10 mouse cellular contexts compared by ENCODE assay signal in genomic region chr12:111450359-111450758, GRCm38 (mm10). TPM values are rescaled to one million over a fixed set of nuclear protein-coding genes. Genes with fewer than 3 reads are reported as not detected.
DNase-seq lines count a peak whose midpoint lies in the region; ATAC-seq lines count a peak whose summit lies in the region.
"Had no signal": no experiment of that assay in that cellular context is flagged by ENCODE, and none has a peak within 500 bp of the region (broad histone marks: within the 10 kb centered on the region; RNA-seq: fewer than 3 reads in every experiment).

No protein-coding gene starts in this region.

- DNase-seq in adrenal gland, postnatal 10 days: peak; percentile 66
- DNase-seq in adrenal gland, postnatal 4 days (ENCODE audit: low spot score in 2 of 2): no peak
- peak; percentile 25 for DNase-seq in embryonic facial prominence, embryonic 10.5 days (ENCODE audit: low spot score)
- DNase-seq in heart, postnatal 36 days: peak; percentile 64 to 74
- no peak for DNase-seq in frontal cortex, postnatal 25 days (ENCODE audit: low spot score in 2 of 2)
- no peak for DNase-seq in layer of hippocampus, postnatal 10 days (ENCODE audit: low spot score in 2 of 2)
- DNase-seq: cerebellum, adult 8-10 months; midbrain, embryonic 14.5 days had no signal

- H3K4me2 ChIP-seq in lung, embryonic 16.5 days (ENCODE audit: low read depth, low read length): no peak overlapping the region

- H3K9ac ChIP-seq in lung, embryonic 16.5 days (ENCODE audit: low read length): 0 out of 2 replicates have a peak overlapping the region, but pooled peaks have one; percentile 4

- intact Hi-C loops in heart, postnatal 36 days (cut with DNase I): no loop called here

- peaks cover 99% of the 10 kb centered on the region for H3K27me3 ChIP-seq in embryonic facial prominence, embryonic 10.5 days (replicated peaks; ENCODE audit: low read depth, poor library complexity, severe bottlenecking)
- H3K27me3 ChIP-seq in lung, embryonic 16.5 days (ENCODE audit: control insufficient read depth, insufficient read depth, low read depth, low read length): peaks cover 49% of the 10 kb centered on the region

- H3K4me1 ChIP-seq in embryonic facial prominence, embryonic 10.5 days: peaks cover 64% of the 10 kb centered on the region
- peaks cover 40% of the 10 kb centered on the region for H3K4me1 ChIP-seq in lung, embryonic 16.5 days (replicated peaks; ENCODE audit: control insufficient read depth, insufficient read depth, low read length)

- no peak overlapping the region for H3K4me3 ChIP-seq in embryonic facial prominence, embryonic 10.5 days
- H3K4me3 ChIP-seq in lung, embryonic 16.5 days (ENCODE audit: low read length): no peak overlapping the region

- 21% methylated on average over 6 of the region's 6 CpGs for WGBS in embryonic facial prominence, embryonic 10.5 days
- WGBS in lung, embryonic 16.5 days: 25% methylated on average over 6 of the region's 6 CpGs

- no peaks in the 10 kb centered on the region for H3K9me3 ChIP-seq in embryonic facial prominence, embryonic 10.5 days
- no peaks in the 10 kb centered on the region for H3K9me3 ChIP-seq in lung, embryonic 16.5 days (ENCODE audit: control insufficient read depth, low read length)

- no peak for ATAC-seq in lung, embryonic 16.5 days (ENCODE audit: low read depth)
- ATAC-seq in monocyte, adult 5-6 weeks (replicated peaks; ENCODE audit: insufficient number of reproducible peaks, low FRiP score, low TSS enrichment, poor library complexity, severe bottlenecking): no peak

- H3K27ac ChIP-seq in embryonic facial prominence, embryonic 10.5 days (replicated peaks): no peak overlapping the region; the same call in 1 of the 2 replicates
- peak overlapping the region; percentile 55; the same call in 1 of the 2 replicates for H3K27ac ChIP-seq in lung, embryonic 16.5 days (ENCODE audit: low read length)

- H3K36me3 ChIP-seq in embryonic facial prominence, embryonic 10.5 days (replicated peaks): no peaks in the 10 kb centered on the region
- H3K36me3 ChIP-seq in lung, embryonic 16.5 days (ENCODE audit: control insufficient read depth, insufficient read depth, low read length): no peaks in the 10 kb centered on the region

RNA-seq across cellular contexts. Expression of gene Tnfaip2, which starts 8.1 kb away (rescaled TPM):
- 10 to 100 TPM; 15.0 to 18.5 TPM for total RNA-seq in adrenal gland, postnatal 10 days (2021)
- 10 to 100 TPM; 17.6 to 25.8 TPM for total RNA-seq in adrenal gland, postnatal 4 days (2021)
- 3.9 and 4.0 TPM in 2 replicates for polyA plus RNA-seq in embryonic facial prominence, embryonic 10.5 days (2016; fragmentation: Nextera tagmentation; extraction: Ambion mirVana)
- total RNA-seq in heart, postnatal 36 days (2021): 10 to 100 TPM; 32.7 to 38.8 TPM
- 4.0 and 6.9 TPM in 2 replicates for polyA plus RNA-seq in lung, embryonic 16.5 days (2015; fragmentation: Nextera tagmentation; extraction: Ambion mirVana)
- 25.9 to 40.4 TPM (median 27.4 TPM) in 3 replicates for total RNA-seq in monocyte, adult 5-6 weeks (2017)
- under 1 TPM; 0.62 to 0.71 TPM for total RNA-seq in layer of hippocampus, postnatal 10 days (2021)

RNA-seq across cellular contexts. Expression of gene Exoc3l4, which starts 33.5 kb away (rescaled TPM):
- total RNA-seq in adrenal gland, postnatal 10 days (2021): 1 to 10 TPM; 5.1 to 6.7 TPM
- total RNA-seq in adrenal gland, postnatal 4 days (2021): 10 to 100 TPM in 1 of 2 experiments, 1 to 10 TPM in 1; 9.6 to 10.4 TPM
- 5.7 and 7.0 TPM in 2 replicates for polyA plus RNA-seq in embryonic facial prominence, embryonic 10.5 days (2016; fragmentation: Nextera tagmentation; extraction: Ambion mirVana)
- total RNA-seq in heart, postnatal 36 days (2021): 1 to 10 TPM; 2.9 to 3.0 TPM
- polyA plus RNA-seq in lung, embryonic 16.5 days (2015; fragmentation: Nextera tagmentation; extraction: Ambion mirVana): 13.0 and 14.5 TPM in 2 replicates
- total RNA-seq in monocyte, adult 5-6 weeks (2017): 1.1 TPM in 1 of 3 replicates, not detected in the others
- total RNA-seq in layer of hippocampus, postnatal 10 days (2021): 1 to 10 TPM in 1 of 2 experiments, under 1 TPM in 1; 0.41 to 1.1 TPM

RNA-seq across cellular contexts. Expression of gene Gm266, which starts 35.3 kb away (rescaled TPM):
- 1 to 10 TPM; 1.0 to 1.1 TPM for total RNA-seq in adrenal gland, postnatal 10 days (2021)
- total RNA-seq in adrenal gland, postnatal 4 days (2021): 10 to 100 TPM in 1 of 2 experiments, 1 to 10 TPM in 1; 1.4 to 11.3 TPM
- polyA plus RNA-seq in embryonic facial prominence, embryonic 10.5 days (2016; fragmentation: Nextera tagmentation; extraction: Ambion mirVana): 15.7 and 19.8 TPM in 2 replicates
- under 1 TPM; 0.57 to 0.58 TPM for total RNA-seq in heart, postnatal 36 days (2021)
- polyA plus RNA-seq in lung, embryonic 16.5 days (2015; fragmentation: Nextera tagmentation; extraction: Ambion mirVana): 3.9 and 5.4 TPM in 2 replicates
- not detected in 3 replicates for total RNA-seq in monocyte, adult 5-6 weeks (2017)
- 1 to 10 TPM; 6.8 to 7.5 TPM for total RNA-seq in layer of hippocampus, postnatal 10 days (2021)

RNA-seq across cellular contexts. Expression of gene Lbhd2, which starts 43.8 kb away (rescaled TPM):
- under 1 TPM in 1 of 2 experiments, not detected in 1; 0.48 TPM for total RNA-seq in adrenal gland, postnatal 10 days (2021)
- 1 to 10 TPM; 1.1 to 3.0 TPM for total RNA-seq in adrenal gland, postnatal 4 days (2021)
- polyA plus RNA-seq in embryonic facial prominence, embryonic 10.5 days (2016; fragmentation: Nextera tagmentation; extraction: Ambion mirVana): not detected in 2 replicates
- not detected for total RNA-seq in heart, postnatal 36 days (2021)
- 0.79 and 0.80 TPM in 2 replicates for polyA plus RNA-seq in lung, embryonic 16.5 days (2015; fragmentation: Nextera tagmentation; extraction: Ambion mirVana)
- total RNA-seq in monocyte, adult 5-6 weeks (2017): not detected in 3 replicates
- total RNA-seq in layer of hippocampus, postnatal 10 days (2021): 1 to 10 TPM in 1 of 2 experiments, under 1 TPM in 1; 0.96 to 1.3 TPM

Comparison
In these comparisons a context has a peak if more than half of its experiments do, and no peak if none do; other contexts are left out.
1. DNase-seq: peak in adrenal gland, postnatal 10 days (single experiment), embryonic facial prominence, embryonic 10.5 days (single experiment) and heart, postnatal 36 days (2 of 2); none in adrenal gland, postnatal 4 days (0 of 2), frontal cortex, postnatal 25 days (0 of 2) and layer of hippocampus, postnatal 10 days (0 of 2).
2. RNA of gene Tnfaip2, which starts 8.1 kb away (total RNA-seq): 32.7 to 38.8 TPM in heart, postnatal 36 days, 25.9 to 40.4 TPM in monocyte, adult 5-6 weeks, 17.6 to 25.8 TPM in adrenal gland, postnatal 4 days and 15.0 to 18.5 TPM in adrenal gland, postnatal 10 days; 0.62 to 0.71 TPM in layer of hippocampus, postnatal 10 days; every median in the first group is over 4 times any median in the second.